Mouse (Mus musculus): ENCODE measurements at regions not wholly inside any gene's neighbourhood (a gene's known extent, or its start where the extent isn't known, plus 50 kb on each side); places are given as distances from the start of the nearest gene placed in this dataset.

DNA sequence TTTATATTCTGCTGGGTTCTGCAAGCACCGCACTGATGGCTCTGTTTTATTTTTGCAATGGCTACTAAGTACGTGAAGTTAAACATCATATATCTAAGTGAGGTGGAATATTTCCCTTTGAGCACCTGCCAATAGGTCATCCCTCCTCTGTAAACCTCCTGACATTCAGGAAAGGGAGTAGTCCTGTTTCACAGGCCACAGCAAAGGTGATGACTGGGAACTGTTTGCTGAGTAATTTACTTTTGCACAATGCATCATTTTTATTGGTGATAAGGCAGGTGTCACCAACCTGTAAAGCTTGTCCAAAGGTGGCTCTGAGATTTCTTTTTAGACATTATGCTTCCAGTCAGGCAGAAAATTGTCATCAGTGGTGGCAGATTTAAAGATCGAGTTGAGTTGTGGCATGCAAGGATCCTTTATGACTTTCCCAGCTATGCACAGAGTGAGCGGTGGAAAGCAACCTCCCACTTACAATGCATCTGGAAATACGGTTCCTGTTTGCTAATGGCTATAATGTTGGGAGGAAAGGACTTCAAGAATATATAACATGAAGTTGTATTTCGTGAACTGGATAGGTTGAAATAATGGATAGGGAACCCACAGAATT is 1430.3 kb downstream of the 4930444P10Rik start:
- TF ChIP-seq POLR2A (IDR thresholded peaks at IDR 0.05; ENCODE audit: control insufficient read depth in 1 of 2, insufficient read depth in 1 of 2, low read depth in 1 of 2, low read length in 2 of 2, poor library complexity in 1 of 2) = no peak
- TF ChIP-seq CTCF (IDR thresholded peaks at IDR 0.05 in 2 of 3, conservative IDR thresholded peaks at IDR 0.05 in 1 of 3; ENCODE audit: control insufficient read depth in 1 of 3, insufficient read depth in 1 of 3, low read depth in 2 of 3, low read length in 3 of 3, poor library complexity in 1 of 3, severe bottlenecking in 1 of 3) = no peak
- TF ChIP-seq USF1 (IDR thresholded peaks at IDR 0.05; ENCODE audit: low read depth, low read length) = no peak
- TF ChIP-seq JUND (IDR thresholded peaks at IDR 0.05; ENCODE audit: low read depth, low read length) = no peak

Measured in MEL (cell line).